Mouse (Mus musculus) right cerebral cortex, adult 2 months (tissue): Measurements from ENCODE around the gene Fbxl3.

ENCODE experiments used
- DNase-seq, 2 experiments: peaks; one replicate each; pipeline ENCODE4 v3.0.0; 2021 to 2022; ENCODE audit warnings: low spot score in 2 of 2

Fbxl3 gene

DNA sequence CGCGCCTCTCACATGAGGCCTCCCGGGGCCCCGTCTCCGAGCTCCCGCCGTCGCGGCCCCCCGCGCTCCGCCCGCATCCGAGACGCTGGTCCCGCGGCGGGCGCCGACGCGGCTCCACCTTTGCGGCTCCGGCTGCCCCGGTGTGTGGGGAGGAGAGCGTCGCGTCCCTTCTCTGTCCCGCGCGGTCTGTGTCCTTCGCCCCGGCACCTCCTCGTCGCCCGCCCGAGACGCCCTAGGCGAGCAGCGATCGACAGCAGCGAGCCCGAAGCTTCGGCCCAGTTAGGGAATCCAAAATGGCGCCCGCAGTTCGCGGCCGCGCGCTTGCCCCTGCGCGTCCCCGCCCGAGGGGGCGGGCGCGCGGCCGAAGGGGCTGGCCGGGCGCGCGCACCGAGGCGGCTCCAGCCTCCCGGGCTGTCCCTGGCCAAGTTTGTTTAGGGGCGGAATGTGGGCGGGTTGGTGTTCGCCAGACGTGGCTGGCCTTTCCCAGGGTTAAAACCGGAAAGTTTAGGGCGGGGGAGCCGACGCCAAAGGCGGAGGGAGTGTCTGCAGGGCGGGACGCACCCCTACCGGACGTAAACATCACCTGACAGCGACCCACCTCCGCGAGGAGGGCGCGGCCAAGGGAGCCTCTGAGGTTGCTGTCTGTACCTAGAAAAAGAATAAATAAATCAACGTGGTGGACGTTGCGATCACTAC lies at the start of gene Fbxl3:
Gene Fbxl3 (minus strand): TSS at position 329 of the 696 bp plus-strand sequence.
- peak; percentile 77 to 83 for DNase-seq

DNA sequence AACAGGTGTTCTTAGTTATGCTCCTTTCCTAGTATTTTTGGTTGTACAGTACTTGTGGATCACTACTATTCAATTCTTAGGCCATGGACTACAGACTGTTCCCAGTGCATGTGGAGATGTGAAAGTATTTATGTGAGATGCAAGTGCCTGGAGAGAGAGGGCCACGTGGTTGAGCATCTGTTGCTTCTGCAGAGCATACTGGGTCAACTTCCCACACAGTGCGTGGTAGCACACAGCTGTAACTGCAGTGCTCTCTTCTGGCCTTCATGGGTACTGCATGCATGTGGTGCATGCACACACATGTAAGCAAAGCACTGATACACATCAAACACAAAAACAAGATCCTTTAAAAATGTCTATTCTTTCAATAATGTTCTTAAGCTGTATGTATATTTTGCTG lies 32.6 kb upstream of the Fbxl3 start:
- DNase-seq, result no peak

DNA sequence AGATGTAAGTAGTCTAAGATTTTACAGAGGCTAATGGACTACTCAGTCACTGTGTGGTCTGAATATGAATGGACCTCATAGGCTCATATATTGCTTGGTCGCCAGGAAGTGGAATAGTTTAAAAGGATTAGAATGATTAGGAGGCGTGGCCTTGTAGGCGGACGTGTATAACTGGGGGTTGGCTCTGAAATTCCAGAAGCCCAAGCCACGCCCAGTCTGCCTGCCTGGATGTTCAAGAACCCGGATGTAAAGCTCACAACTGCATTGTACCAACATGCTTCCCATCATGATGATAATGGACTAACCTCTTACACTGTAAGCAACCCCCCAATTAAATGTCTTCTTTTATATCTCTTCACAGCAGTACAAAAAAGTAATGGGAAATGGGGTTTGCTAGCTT lies 26.4 kb upstream of the Fbxl3 start:
- no peak for DNase-seq

DNA sequence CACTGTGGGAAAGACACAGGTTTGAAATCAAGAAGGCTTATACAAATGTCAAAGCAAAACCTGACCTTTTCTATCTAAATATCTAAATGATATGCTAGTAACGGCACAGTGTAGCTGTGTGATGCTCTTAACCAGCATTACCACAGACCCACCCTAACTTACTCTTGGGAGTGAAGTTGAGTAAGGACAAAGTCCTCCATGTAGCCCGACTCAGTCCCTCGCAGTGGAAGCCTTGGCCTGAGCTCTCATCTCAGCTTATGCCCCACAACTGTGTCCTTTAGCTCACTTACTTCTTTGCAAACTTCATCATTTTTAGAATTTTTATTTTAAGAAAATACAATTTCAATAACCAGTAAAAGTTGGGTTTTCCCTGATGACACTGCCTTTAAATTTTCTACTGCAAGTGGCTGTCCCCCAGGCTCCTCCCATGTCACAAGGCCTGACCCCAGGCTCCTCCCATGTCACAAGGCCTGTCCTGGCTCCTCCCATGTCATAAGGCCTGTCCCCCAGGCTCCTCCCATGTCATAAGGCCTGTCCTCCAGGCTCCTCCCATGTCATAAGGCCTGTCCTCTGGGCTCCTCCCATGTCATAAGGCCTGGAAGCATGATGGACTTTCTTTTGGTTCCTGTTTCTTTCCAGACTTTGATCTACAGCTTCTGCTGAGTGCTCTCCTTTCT lies 15.8 kb upstream of the Fbxl3 start:
- DNase-seq, result no peak

DNA sequence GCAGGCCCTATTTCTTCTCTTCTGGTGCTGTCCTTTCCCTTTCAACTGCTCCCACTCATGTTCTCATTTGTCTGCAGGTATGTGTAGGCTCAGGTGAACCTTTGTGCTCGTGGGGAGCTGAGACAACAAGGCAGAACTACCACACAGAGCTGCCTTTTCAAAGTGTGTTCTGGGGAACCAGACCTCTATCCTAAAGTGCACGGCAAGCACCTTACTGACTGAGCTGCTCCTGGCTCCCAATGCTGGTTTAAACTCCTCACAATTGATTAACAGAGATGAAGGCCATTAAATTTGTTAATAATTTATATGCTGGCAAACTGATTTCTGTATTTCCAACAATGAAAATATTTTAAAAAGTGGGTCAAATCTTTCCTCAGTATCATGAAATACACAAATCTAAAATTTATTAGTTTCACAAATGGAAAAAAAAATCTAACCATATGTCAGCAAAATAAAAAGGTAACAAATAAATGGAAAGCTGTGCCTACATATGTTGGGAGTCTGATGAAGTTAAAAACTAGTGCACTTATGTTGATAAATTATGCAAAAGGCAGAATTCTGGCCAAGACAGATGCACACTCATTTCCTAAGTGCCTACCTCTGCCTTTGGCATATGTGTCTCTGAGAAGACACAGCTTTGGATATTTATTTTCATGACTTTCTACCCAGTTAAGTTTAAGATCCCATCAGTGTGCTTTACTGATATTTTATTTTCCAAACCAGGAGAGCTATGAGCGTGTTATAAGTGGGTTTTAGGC lies 13.4 kb upstream of the Fbxl3 start:
- DNase-seq, result no peak

DNA sequence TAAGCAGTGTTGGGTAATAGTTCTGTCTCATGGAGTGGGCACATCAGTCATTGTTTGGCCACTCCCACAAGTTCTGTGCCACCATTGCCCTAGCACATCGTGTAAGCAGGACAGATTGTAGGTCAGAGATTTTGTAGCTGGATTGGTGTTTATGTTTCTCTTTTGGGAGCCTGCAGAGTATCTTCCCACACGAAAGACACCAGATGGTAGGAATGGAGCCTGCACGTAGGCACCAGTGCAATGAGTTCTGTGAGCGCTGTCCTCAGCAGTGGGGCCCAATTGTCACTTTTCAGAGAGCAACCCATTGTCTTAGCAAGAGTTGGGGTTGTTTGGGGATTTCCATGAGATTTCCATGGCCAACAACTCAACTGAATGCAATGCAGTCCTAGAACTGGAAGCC lies 10.6 kb upstream of the Fbxl3 start:
- peak; percentile 50 to 59 for DNase-seq

DNA sequence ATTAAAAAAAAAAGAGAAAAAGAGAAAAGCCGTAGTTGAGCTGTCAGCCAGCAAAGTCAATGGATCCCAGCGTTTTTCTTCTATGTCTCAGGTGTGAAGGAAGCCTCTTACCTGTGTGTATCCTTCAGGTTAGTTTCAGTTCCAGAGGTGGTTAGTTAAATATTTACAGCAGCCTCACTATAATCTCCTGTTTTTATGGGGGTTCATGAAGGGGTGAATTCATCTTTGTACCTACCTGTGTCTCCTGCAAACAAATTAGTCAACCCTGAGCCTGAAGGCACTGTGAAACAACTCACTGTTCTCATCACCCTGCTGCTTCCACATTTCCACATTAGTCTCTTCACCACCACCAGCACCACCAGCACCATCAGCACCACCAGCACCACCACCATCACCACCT lies 6.9 kb upstream of the Fbxl3 start:
- no peak for DNase-seq

DNA sequence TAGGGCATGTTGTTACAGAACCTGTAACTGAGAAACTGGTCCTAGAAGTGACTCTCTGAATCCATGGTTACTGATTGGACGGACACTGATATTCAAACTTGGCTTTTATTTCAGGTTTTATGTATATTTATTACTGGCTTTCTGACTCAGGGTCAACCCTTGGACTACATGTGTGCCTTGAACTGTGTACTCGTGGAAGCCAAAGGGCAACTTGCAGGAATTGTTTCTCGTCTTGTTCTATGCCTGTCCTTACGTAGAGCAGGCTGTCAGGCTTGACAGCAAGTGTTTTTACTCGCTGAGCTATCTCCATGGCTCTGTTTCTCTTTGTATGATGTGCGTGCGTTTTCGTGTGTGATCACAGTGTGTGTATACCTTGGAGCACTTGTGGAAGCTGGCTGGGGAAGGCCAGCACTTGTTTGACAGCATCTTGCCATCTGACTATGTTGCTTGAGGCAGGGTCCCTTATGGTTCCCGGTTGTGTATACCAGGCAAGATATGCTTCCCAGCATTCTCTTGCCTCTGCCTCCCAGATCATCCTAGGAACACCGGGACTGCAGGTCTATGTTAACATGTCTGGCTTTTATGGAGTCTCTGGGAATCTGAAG lies 3.5 kb upstream of the Fbxl3 start:
- DNase-seq, result no peak

DNA sequence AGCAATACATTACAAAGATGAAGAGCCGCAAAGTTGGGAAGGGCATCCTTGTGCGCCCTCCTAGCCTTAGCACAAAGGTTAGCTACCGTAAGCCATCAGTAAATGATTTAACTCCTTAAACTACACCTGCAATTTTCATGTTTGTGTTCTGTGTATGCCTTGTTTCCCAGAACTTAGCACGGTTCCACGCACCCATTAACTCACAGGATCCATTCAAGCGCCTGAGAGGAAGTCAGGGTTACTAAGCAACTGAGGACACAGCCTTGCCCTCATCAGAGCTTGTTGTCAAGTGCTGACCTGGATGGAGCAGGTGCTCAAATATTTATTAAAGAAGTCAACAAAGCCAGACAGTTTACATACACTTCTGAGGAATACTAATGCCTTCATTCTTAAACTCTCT lies 2.9 kb upstream of the Fbxl3 start:
- no peak for DNase-seq

DNA sequence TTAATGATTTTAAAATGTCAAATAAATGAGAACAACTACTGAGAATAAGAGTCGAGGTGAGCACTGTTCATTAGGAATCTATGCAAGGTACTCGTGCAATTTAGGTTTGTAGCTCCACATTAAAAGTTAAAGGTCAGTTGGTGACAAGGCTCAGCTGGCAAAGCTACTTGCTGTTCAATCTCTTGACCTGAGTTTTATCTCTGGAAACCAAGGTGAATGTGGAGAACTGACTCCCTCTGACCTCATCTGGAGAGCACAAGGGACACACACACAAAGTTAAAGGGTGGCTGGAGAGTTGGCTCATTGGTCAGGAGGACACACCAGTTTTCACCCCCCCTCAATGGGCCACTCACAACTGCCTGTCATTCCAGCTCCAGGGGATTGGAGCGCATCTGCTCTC lies 1.8 kb upstream of the Fbxl3 start:
- no peak for DNase-seq

DNA sequence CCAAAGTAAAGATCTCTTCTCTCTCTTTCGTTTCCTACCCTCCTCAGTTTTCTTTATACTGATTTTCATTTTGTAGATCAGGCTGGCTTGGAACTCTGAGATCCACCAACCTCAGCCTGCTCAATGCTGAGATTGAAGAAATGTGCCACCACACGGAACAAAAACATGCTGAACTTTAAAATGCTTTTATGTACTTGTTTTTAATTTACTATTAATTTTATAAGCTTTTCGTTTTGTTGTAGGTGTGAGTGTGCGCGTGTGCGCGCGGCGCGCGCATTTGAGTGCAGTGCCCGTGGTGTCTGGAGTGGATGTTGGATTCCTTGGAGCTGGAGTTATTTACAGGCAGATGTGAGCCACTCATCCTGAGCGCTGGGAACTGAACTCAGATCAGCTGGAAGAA lies 930 bp upstream of the Fbxl3 start:
- DNase-seq, result no peak

DNA sequence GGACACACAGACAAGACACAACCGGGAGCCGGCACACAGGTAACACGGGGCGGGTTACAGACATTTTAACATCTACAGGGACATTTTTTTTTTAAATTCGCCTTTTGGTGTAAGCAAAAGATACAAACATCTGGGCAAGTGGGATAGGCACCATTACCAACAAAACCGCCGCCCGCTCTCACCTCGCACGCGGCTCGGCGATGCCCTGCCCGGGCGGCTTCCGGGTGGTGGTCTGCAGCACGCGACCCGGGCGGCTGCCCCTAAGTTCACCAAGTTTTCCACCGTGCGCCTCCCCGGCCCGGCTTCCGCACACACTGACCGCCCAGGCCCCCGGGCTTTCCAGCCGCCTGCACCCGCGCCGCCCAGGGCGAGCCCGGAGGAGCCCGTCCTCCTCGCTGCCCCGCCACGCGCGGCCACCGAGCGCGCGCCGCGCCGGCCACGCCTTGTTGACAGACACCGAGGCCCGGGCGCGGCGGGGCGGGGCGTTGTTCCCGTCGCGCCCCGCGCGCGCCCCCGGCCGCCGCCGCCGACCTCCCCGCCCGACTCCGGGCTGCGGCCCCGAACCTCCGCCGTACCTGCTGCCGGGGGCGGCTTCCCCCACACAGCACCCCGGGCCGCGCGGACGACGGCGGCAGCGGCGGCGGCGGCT lies 655 bp downstream of the Fbxl3 start:
- DNase-seq, result peak; percentile 65 to 69

DNA sequence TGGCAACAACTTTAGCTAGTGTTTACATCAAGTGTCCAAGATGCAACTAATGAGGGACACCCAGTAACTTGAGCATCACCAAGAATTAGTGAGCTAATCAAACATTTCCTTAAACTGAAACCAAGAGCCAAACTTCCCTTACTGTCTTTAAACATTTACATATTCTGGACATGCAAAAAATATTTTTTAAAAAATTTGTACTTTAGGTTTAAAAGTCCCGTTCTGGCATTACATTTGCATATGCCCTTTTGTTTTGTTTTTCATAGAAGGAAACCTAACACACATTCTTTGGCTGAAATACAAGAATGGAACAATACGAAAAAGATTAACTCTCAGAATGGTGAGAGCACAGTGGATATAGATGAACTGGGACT lies 1.2 kb downstream of the Fbxl3 start:
- no peak for DNase-seq

DNA sequence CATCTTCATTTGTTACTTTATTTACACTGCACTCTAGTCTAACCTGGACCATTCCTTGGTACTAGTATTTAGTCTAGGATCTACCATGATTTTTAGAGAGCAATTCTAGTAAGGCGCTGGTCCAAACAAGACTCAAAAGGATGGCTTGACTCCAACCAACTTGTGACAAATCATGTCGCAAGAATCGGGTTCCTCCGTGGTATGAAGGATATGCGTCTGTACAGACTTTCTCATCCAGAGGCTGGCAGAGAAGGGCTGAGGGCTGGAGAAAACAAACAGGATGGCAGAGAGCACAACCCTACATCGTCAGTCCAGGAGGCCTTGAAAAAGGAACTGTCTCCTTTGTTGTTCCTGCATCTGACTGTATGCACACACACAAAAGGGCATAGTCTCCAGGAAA lies 2.7 kb downstream of the Fbxl3 start:
- no peak for DNase-seq

DNA sequence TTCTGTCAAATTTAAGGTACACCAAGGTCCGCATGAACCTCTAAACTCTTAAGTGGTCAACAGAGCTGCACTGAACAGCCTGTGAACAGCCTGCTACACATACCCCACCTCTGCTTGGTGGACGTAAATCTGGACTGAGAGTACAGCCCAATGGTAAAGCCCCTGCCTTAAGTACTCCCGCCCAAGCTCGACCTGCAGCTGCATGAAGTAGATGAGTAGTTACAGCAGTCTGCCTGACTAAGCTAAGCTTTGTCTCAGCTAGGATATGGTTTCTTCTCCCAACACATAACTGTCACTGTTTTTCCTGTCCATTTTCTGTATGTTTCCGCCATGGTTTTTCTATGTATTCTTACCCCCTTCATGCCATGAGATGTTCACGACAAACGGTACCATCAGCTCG lies 3.5 kb downstream of the Fbxl3 start:
- DNase-seq, result no peak

DNA sequence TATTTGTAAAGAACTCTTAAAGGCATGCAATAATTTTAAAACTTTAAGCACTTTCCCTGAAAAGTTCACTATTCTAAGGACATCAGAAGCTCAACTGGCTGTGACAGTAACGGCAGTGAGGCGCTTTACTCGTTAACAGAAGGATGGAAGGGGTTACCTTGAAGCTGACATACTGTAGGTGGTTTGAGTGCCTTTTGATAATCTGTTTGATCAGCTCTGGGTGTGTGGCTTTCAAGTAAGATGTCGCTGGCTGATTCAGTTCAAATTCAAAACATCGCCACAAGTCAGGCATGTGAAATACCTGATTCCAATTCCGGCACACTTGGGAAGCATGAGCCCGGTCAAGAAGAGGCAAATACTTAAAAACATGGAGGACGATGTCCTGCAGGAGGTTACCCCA lies 4.3 kb downstream of the Fbxl3 start:
- no peak for DNase-seq

DNA sequence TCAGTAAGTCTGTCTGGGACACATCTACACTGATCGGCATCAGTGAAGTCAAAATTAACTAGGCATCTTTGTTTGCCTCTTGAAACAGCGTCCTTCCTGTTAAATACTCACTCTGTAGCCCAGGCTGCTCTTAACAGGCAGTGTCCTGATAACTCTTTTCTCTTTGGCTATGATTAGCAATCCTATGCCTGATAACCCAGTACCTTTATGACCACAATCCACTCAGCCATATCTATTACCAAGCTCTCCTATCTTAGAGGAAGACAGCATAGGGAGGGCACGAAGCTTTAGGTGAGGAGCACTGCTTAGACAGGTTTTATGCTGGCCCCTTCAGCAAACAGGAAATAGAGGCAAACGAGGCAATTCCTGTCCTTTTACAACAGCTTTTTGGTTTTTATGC lies 5.7 kb downstream of the Fbxl3 start:
- DNase-seq, result no peak

DNA sequence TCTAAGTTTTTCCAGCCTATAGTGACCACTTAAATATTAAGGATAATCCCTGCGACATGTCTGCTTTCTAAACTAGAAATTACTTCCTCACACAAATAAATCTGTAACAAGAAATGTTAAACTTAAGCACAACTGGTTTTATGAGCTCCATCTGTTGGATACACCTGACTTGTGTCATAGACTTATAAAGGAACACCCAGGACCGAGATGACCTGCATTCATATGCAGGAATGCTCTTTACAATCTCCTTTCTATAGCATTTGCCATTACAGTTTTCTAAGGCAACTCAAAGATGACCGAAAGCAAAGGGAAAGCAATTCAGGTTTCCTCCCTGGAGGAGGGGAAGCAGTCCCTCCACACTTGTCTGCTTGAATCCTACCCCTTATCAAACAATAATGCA lies 6.1 kb downstream of the Fbxl3 start:
- no peak for DNase-seq

DNA sequence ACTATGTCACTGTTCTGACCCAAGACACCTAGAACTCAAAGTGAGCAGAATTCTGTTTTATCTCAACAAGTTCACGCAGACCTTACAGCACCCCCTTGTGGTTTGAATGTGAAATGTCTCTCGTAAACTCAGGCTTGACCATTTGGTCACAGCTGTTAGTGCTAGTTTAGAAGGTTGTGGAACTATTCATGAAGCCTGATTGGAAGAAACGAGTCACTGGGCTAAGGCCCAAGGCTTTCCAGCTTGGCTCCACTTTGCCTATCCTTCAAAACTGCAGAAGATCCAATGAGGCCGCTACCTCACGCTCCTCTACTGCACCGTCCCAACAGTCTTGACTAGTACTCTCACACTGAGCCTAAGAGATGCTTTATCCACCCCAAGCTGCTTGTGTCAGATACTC lies 10.7 kb downstream of the Fbxl3 start:
- peak in 1 of 2 experiments; percentile 59 for DNase-seq

DNA sequence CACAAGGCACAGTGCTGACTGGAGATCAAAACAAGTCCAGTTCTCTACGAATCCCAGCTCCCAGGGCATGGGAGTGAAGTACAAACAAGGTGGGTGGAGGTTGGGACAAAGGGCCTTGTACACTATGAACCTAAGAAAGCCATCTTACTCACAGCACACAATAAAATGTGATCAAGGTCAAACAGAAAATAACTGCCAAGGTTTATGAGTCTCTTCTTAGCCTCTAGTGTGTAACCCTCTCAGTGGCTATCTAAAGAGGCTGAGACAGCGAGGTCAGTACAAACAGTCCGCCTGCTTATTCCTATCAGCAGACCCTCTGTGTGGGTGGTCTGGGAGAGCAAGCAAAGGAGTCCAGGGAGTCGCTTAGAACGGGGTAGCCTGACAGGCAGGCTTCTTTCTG lies 11.5 kb downstream of the Fbxl3 start:
- no peak for DNase-seq

DNA sequence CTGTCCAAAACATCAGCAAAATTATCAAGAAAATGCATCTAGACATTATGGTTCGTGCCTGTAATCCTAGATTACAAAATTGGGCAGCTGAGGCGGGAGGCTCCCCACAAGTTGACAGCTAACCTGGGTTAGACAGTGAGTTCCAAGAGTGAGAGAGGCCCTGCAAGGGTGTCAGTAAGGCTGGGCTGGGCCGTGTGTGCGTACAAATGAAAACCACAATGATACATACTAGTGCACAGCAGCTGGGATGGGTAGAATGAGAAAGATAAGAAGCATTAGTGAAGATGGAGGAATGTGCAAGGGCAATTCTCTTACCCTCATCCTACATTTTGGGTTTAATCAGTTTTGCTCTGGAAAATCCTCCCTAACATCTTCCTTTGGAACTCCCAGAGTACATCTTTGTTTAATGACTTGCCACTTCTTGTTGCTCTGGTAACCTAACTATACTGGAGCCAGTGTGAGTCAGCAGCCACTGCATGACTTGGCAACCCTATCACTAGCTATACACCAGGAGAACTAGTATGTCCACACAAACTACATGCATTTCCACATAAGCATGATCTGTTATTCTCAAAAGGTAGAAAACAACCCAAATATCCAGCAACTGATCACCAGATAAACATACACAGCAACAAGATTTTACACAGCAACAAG lies 12.6 kb downstream of the Fbxl3 start:
- peak in 1 of 2 experiments; percentile 35 for DNase-seq
